Mouse (Mus musculus): ENCODE data around the gene Wipi1. TPM values are rescaled to one million over a fixed set of nuclear protein-coding genes. Genes with fewer than 3 reads are reported as not detected.

The Wipi1 gene
- total and polyA plus RNA-seq, 2 experiments from 2014 or later: 10.9 to 16.5 TPM

- DNase-seq: no peak
- no peaks in the 10 kb centered on the region for H3K9me3 ChIP-seq (ENCODE audit: low read length)
- H3K27ac ChIP-seq (ENCODE audit: low read depth, low read length): no peak overlapping the region
- H3K36me3 ChIP-seq (ENCODE audit: insufficient read depth): no peaks in the 10 kb centered on the region
- 68% methylated on average over 15 of the region's 15 CpGs for WGBS
- H3K9ac ChIP-seq: no peak overlapping the region
- no peaks in the 10 kb centered on the region for H3K4me1 ChIP-seq (ENCODE audit: insufficient read depth)
- ATAC-seq: no peak
- no peak overlapping the region for H3K4me2 ChIP-seq (ENCODE audit: low read depth)
- no peak overlapping the region for H3K4me3 ChIP-seq (ENCODE audit: low read depth, low read length)
- no peaks in the 10 kb centered on the region for H3K27me3 ChIP-seq (ENCODE audit: insufficient read depth, low read length)
- no peak for TF ChIP-seq CTCF (IDR thresholded peaks at IDR 0.05; ENCODE audit: low read depth)
Observed at GRCm38 (mm10) chr11:109564466-109565214, 47.1 kb downstream of the Wipi1 start.

- no peak overlapping the region for H3K4me3 ChIP-seq (ENCODE audit: low read depth, low read length)
- DNase-seq (no peak), ATAC-seq (no peak)
- no peaks in the 10 kb centered on the region for H3K9me3 ChIP-seq (ENCODE audit: low read length)
- H3K4me2 ChIP-seq (ENCODE audit: low read depth): no peak overlapping the region
- H3K36me3 ChIP-seq (ENCODE audit: insufficient read depth): no peaks in the 10 kb centered on the region
- H3K4me1 ChIP-seq (ENCODE audit: insufficient read depth): no peaks in the 10 kb centered on the region
- TF ChIP-seq CTCF (IDR thresholded peaks at IDR 0.05; ENCODE audit: low read depth): no peak
- no peak overlapping the region for H3K9ac ChIP-seq
- no peaks in the 10 kb centered on the region for H3K27me3 ChIP-seq (ENCODE audit: insufficient read depth, low read length)
- 89% methylated on average over 4 of the region's 4 CpGs for WGBS
- H3K27ac ChIP-seq (ENCODE audit: low read depth, low read length): no peak overlapping the region
Observed at GRCm38 (mm10) chr11:109563708-109564107, 48.1 kb downstream of the Wipi1 start.

GRCm38 (mm10) chr11:109561445-109561844 lies 50.3 kb downstream of the Wipi1 start:
- no peaks in the 10 kb centered on the region for H3K36me3 ChIP-seq (ENCODE audit: insufficient read depth)
- H3K9ac ChIP-seq: no peak overlapping the region
- DNase-seq (no peak), ATAC-seq (no peak)
- no peaks in the 10 kb centered on the region for H3K9me3 ChIP-seq (ENCODE audit: low read length)
- no peak overlapping the region for H3K4me2 ChIP-seq (ENCODE audit: low read depth)
- H3K27me3 ChIP-seq (ENCODE audit: insufficient read depth, low read length): no peaks in the 10 kb centered on the region
- no peak for TF ChIP-seq CTCF (IDR thresholded peaks at IDR 0.05; ENCODE audit: low read depth)
- WGBS: 66% methylated on average over 3 of the region's 3 CpGs
- no peaks in the 10 kb centered on the region for H3K4me1 ChIP-seq (ENCODE audit: insufficient read depth)
- no peak overlapping the region for H3K27ac ChIP-seq (ENCODE audit: low read depth, low read length)
- H3K4me3 ChIP-seq (ENCODE audit: low read depth, low read length): no peak overlapping the region

- 0 out of 2 replicates have a peak, but pooled peaks have one; percentile 16 for ATAC-seq
- WGBS: 40% methylated on average over 9 of the region's 9 CpGs
- TF ChIP-seq CTCF (IDR thresholded peaks at IDR 0.05; ENCODE audit: low read depth): peak; percentile 55
Observed at GRCm38 (mm10) chr11:109560793-109561257, 50.9 kb downstream of the Wipi1 start.

GRCm38 (mm10) chr11:109559241-109559640 lies 52.5 kb downstream of the Wipi1 start:
- Histone ChIP-seq H3K4me3 (ENCODE audit: low read depth, low read length) (no peak overlapping the region), H3K4me1 (ENCODE audit: insufficient read depth) (no peaks in the 10 kb centered on the region), H3K9ac (no peak overlapping the region), H3K36me3 (ENCODE audit: insufficient read depth) (no peaks in the 10 kb centered on the region), H3K27me3 (ENCODE audit: insufficient read depth, low read length) (no peaks in the 10 kb centered on the region), H3K4me2 (ENCODE audit: low read depth) (no peak overlapping the region), H3K27ac (ENCODE audit: low read depth, low read length) (no peak overlapping the region), H3K9me3 (ENCODE audit: low read length) (no peaks in the 10 kb centered on the region)
- no peak for TF ChIP-seq CTCF (IDR thresholded peaks at IDR 0.05; ENCODE audit: low read depth)
- DNase-seq (no peak), ATAC-seq (no peak)
- WGBS: 93% methylated on average over 12 of the region's 12 CpGs

More at GRCm38 (mm10) chr11:109560793-109561257, 50.9 kb downstream of the Wipi1 start:
- H3K36me3 ChIP-seq (ENCODE audit: insufficient read depth): no peaks in the 10 kb centered on the region
- no peaks in the 10 kb centered on the region for H3K27me3 ChIP-seq (ENCODE audit: insufficient read depth, low read length)
- H3K4me1 ChIP-seq (ENCODE audit: insufficient read depth): no peaks in the 10 kb centered on the region
- DNase-seq: no peak
- no peaks in the 10 kb centered on the region for H3K9me3 ChIP-seq (ENCODE audit: low read length)
- H3K27ac ChIP-seq (ENCODE audit: low read depth, low read length): no peak overlapping the region
- no peak overlapping the region for H3K9ac ChIP-seq
- no peak overlapping the region for H3K4me3 ChIP-seq (ENCODE audit: low read depth, low read length)
- no peak overlapping the region for H3K4me2 ChIP-seq (ENCODE audit: low read depth)

- Histone ChIP-seq H3K27me3 (ENCODE audit: insufficient read depth, low read length) (no peaks in the 10 kb centered on the region), H3K9ac (no peak overlapping the region), H3K36me3 (ENCODE audit: insufficient read depth) (no peaks in the 10 kb centered on the region), H3K9me3 (ENCODE audit: low read length) (no peaks in the 10 kb centered on the region), H3K4me1 (ENCODE audit: insufficient read depth) (no peaks in the 10 kb centered on the region), H3K4me2 (ENCODE audit: low read depth) (no peak overlapping the region), H3K27ac (ENCODE audit: low read depth, low read length) (no peak overlapping the region), H3K4me3 (ENCODE audit: low read depth, low read length) (no peak overlapping the region)
- 83% methylated on average over 11 of the region's 11 CpGs for WGBS
- DNase-seq: no peak
- no peak for ATAC-seq
- no peak for TF ChIP-seq CTCF (IDR thresholded peaks at IDR 0.05; ENCODE audit: low read depth)
Observed at GRCm38 (mm10) chr11:109557419-109557818, 54.3 kb downstream of the Wipi1 start.

GRCm38 (mm10) chr11:109556130-109556529 lies 55.6 kb downstream of the Wipi1 start:
- Histone ChIP-seq H3K4me2 (ENCODE audit: low read depth) (no peak overlapping the region), H3K9me3 (ENCODE audit: low read length) (no peaks in the 10 kb centered on the region), H3K27ac (ENCODE audit: low read depth, low read length) (no peak overlapping the region), H3K9ac (no peak overlapping the region), H3K36me3 (ENCODE audit: insufficient read depth) (no peaks in the 10 kb centered on the region), H3K4me1 (ENCODE audit: insufficient read depth) (no peaks in the 10 kb centered on the region), H3K27me3 (ENCODE audit: insufficient read depth, low read length) (no peaks in the 10 kb centered on the region), H3K4me3 (ENCODE audit: low read depth, low read length) (no peak overlapping the region)
- DNase-seq: no peak
- no peak for TF ChIP-seq CTCF (IDR thresholded peaks at IDR 0.05; ENCODE audit: low read depth)
- no peak for ATAC-seq
- WGBS: 89% methylated on average over 6 of the region's 6 CpGs
